Mouse (Mus musculus): ENCODE measurements around the gene Ifit2.

GRCm38 (mm10) chr19:34505161-34505721 is 45.3 kb upstream of the Ifit2 start:
- TF ChIP-seq POLR2A (IDR thresholded peaks at IDR 0.05; ENCODE audit: borderline replicate concordance, extremely low read depth, insufficient read depth, insufficient read length, poor library complexity, severe bottlenecking) (no peak), CTCF (IDR thresholded peaks at IDR 0.05; ENCODE audit: borderline replicate concordance, extremely low read depth, insufficient read depth, insufficient read length) (no peak)
